In genomic region chr1:41386435-41386834, GRCm38 (mm10) we compare ENCODE assay signal across 19 mouse cellular contexts.
DNase-seq lines count a peak whose midpoint lies in the region; ATAC-seq and TF ChIP-seq lines count a peak whose summit lies in the region.
"Had no signal": no experiment of that assay in that cellular context is flagged by ENCODE, and none has a peak within 500 bp of the region (broad histone marks: within the 10 kb centered on the region; RNA-seq: fewer than 3 reads in every experiment).

No protein-coding gene starts in this region.

- TF ChIP-seq CTCF in kidney, adult 2 months (conservative IDR thresholded peaks at IDR 0.05; ENCODE audit: insufficient read depth, insufficient read length, low read depth, low read length), result peak; percentile 17; the same call in 1 of the 2 replicates
- TF ChIP-seq CTCF in Patski (IDR thresholded peaks at IDR 0.05), result peak; percentile 29

- WGBS in kidney, adult 2 months, result 60% methylated on average over 4 of the region's 4 CpGs
- WGBS in kidney, embryonic 14.5 days, result 74% methylated on average over 4 of the region's 4 CpGs
- 60% methylated on average over 4 of the region's 4 CpGs for WGBS in limb, embryonic 10.5 days

- DNase-seq in kidney, adult 2 months, result no peak
- peak; percentile 2 for DNase-seq in lung, postnatal 36 days
- DNase-seq in lung, postnatal 14 days, result no peak
- DNase-seq in Patski (ENCODE audit: low read depth, low spot score), result no peak
- DNase-seq in embryo, embryonic 10.5 days (ENCODE audit: low spot score), result peak; percentile 27
- no peak for DNase-seq in limb, embryonic 10.5 days (ENCODE audit: low spot score)
- DNase-seq: adrenal gland, postnatal 25 days; cerebellum, postnatal 36 days; gastrocnemius, adult 2 months; kidney, adult 8-10 months; layer of hippocampus, adult 9-11 months; thymus, postnatal 4 days had no signal

- no peaks in the 10 kb centered on the region for H3K27me3 ChIP-seq in kidney, adult 2 months (replicated peaks; ENCODE audit: control insufficient read depth, insufficient read depth, low read length)
- H3K27me3 ChIP-seq in kidney, embryonic 14.5 days (ENCODE audit: control insufficient read depth, insufficient read depth, low read length), result no peaks in the 10 kb centered on the region
- H3K27me3 ChIP-seq in Patski, result peaks cover 3% of the 10 kb centered on the region
- H3K27me3 ChIP-seq in limb, embryonic 10.5 days (ENCODE audit: low read depth, poor library complexity, severe bottlenecking), result no peaks in the 10 kb centered on the region
- H3K27me3 ChIP-seq: forebrain, embryonic 15.5 days; limb, embryonic 13.5 days; lung, embryonic 15.5 days had no signal

- no peaks in the 10 kb centered on the region for H3K9me3 ChIP-seq in kidney, embryonic 14.5 days (ENCODE audit: control insufficient read depth, low read length)
- no peaks in the 10 kb centered on the region for H3K9me3 ChIP-seq in limb, embryonic 10.5 days (replicated peaks)
- H3K9me3 ChIP-seq: forebrain, embryonic 15.5 days; limb, embryonic 13.5 days; lung, embryonic 15.5 days had no signal

- no peak overlapping the region for H3K4me2 ChIP-seq in kidney, embryonic 14.5 days (replicated peaks; ENCODE audit: low read depth, low read length)
- H3K4me2 ChIP-seq: forebrain, embryonic 15.5 days; heart, embryonic 11.5 days; limb, embryonic 13.5 days; lung, embryonic 15.5 days; midbrain, embryonic 11.5 days had no signal

- in situ Hi-C loops in Patski (cut with MboI; ENCODE audit: low pct_unique_long_range_greater_than_20kb), result no loop called here

- CTCF ChIA-PET in Patski (lab: Charles Lee), result interaction anchor here (1.6 kb wide), 1 partner anchor 16 kb away, joined by 3 read pairs; no protein-coding TSS in a partner anchor

- H3K36me3 ChIP-seq in kidney, adult 2 months (ENCODE audit: control insufficient read depth, insufficient read depth, low read length), result no peaks in the 10 kb centered on the region
- H3K36me3 ChIP-seq in kidney, embryonic 14.5 days (ENCODE audit: control insufficient read depth, insufficient read depth, low read length), result no peaks in the 10 kb centered on the region
- H3K36me3 ChIP-seq in limb, embryonic 10.5 days, result no peaks in the 10 kb centered on the region
- H3K36me3 ChIP-seq: forebrain, embryonic 15.5 days; limb, embryonic 13.5 days; lung, embryonic 15.5 days had no signal

- POLR2A ChIA-PET in Patski (lab: Charles Lee), result no interaction called here

- H3K9ac ChIP-seq in kidney, embryonic 14.5 days (ENCODE audit: low read depth, low read length), result no peak overlapping the region
- H3K9ac ChIP-seq: forebrain, embryonic 15.5 days; limb, embryonic 13.5 days; lung, embryonic 15.5 days had no signal

- H3K27ac ChIP-seq in kidney, adult 2 months (ENCODE audit: insufficient read depth, low read depth, low read length), result no peak overlapping the region
- H3K27ac ChIP-seq in kidney, embryonic 14.5 days (ENCODE audit: low read depth, low read length), result no peak overlapping the region
- H3K27ac ChIP-seq in limb, embryonic 10.5 days, result no peak overlapping the region
- H3K27ac ChIP-seq: forebrain, embryonic 15.5 days; gastrocnemius, adult 2 months; limb, embryonic 13.5 days; lung, embryonic 15.5 days had no signal

- H3K4me1 ChIP-seq in kidney, adult 2 months (ENCODE audit: control insufficient read depth, insufficient read depth, low read length), result peaks cover 5% of the 10 kb centered on the region; the same call in 1 of the 2 replicates
- peaks cover 8% of the 10 kb centered on the region for H3K4me1 ChIP-seq in kidney, embryonic 14.5 days (ENCODE audit: control insufficient read depth, insufficient read depth, low read length)
- H3K4me1 ChIP-seq in limb, embryonic 10.5 days, result peaks cover 23% of the 10 kb centered on the region

- no peak for TF ChIP-seq POLR2A in kidney, adult 2 months (IDR thresholded peaks at IDR 0.05; ENCODE audit: low read depth, low read length)

- no peak for ATAC-seq in kidney, embryonic 14.5 days (ENCODE audit: low FRiP score, low TSS enrichment)
- ATAC-seq in Patski, result no peak
- ATAC-seq in inflammation-experienced regulatory T-cells, adult 6 months, result no peak
- ATAC-seq: forebrain, embryonic 15.5 days had no signal

- no peak overlapping the region for H3K4me3 ChIP-seq in kidney, adult 2 months (ENCODE audit: insufficient read depth, low read depth, low read length)
- H3K4me3 ChIP-seq in kidney, embryonic 14.5 days (ENCODE audit: low read length), result no peak overlapping the region
- H3K4me3 ChIP-seq in limb, embryonic 10.5 days, result no peak overlapping the region
- H3K4me3 ChIP-seq: forebrain, embryonic 15.5 days; gastrocnemius, adult 2 months; limb, embryonic 13.5 days; lung, embryonic 15.5 days had no signal

Comparison
In these comparisons a context has a peak if more than half of its experiments do, and no peak if none do; other contexts are left out.
1. DNase-seq: peak in lung, postnatal 36 days (single experiment) and embryo, embryonic 10.5 days (single experiment); none in kidney, adult 2 months (single experiment), lung, postnatal 14 days (single experiment), Patski (single experiment) and limb, embryonic 10.5 days (single experiment).